Mouse (Mus musculus) C2C12 (cell line): ENCODE results near the gene Pigc.

ENCODE experiments used
- CEBPB ChIP-seq: IDR thresholded peaks from one replicate; pipeline ENCODE4 v1.6.1; 2011; ENCODE audit warnings: low read depth, mild to moderate bottlenecking, control low read depth, moderate library complexity
- CTCF ChIP-seq: IDR thresholded peaks from one replicate; pipeline ENCODE4 v1.5.1; 2011; ENCODE audit not compliant: control insufficient read depth, insufficient read depth, insufficient read length
- MAX ChIP-seq: IDR thresholded peaks from one replicate; pipeline ENCODE4 v1.6.1; 2011; ENCODE audit warnings: mild to moderate bottlenecking, control low read depth
- MYOD1 ChIP-seq: IDR thresholded peaks from one replicate; pipeline ENCODE4 v1.6.1; 2011; ENCODE audit warnings: low read depth; ENCODE audit not compliant: control insufficient read depth, insufficient read length
- MYOG ChIP-seq: IDR thresholded peaks from one replicate; pipeline ENCODE4 v1.6.1; 2011; ENCODE audit not compliant: control insufficient read depth, insufficient read length; ENCODE audit errors: extremely low read depth
- USF1 ChIP-seq: IDR thresholded peaks from one replicate; pipeline ENCODE4 v1.6.1; 2011; ENCODE audit warnings: low read depth, mild to moderate bottlenecking, control low read depth, moderate library complexity

DNA sequence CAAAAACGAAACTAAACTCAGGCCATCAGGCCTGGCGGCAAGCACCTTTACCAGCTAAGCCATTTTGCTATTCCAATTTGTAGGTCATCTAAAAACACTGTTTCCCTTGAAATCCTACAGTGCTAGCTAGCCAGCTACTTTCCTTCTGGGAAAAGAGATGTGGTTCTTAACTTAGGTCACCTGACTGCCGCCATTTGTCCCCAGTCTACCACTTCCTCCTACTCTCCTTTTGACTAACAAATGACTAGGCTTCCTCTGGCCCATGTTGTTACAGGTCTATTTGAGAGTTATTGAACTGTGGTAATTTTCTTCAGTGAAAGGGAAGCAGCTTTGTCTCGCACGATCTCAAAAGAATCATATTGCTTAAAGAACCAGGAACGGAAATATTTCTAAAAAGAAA lies 47.1 kb upstream of the Pigc start:
- no peak for TF ChIP-seq CTCF
- TF ChIP-seq MYOD1 = no peak
- TF ChIP-seq CEBPB = no peak
- no peak for TF ChIP-seq USF1
- TF ChIP-seq MYOG = no peak
- TF ChIP-seq MAX = no peak
